Mouse (Mus musculus) splenic B cell, adult 2 months (primary cell): ENCODE measurements around the gene Gipc3.

Experiments
- DNase-seq: peaks from one replicate; pipeline ENCODE4 v3.0.0-alpha.2; 2011; ENCODE audit warnings: low read depth, low spot score
- H3K27me3 ChIP-seq: 2 replicates; pipeline ENCODE4 v1.6.1; 2012; ENCODE audit warnings: mild to moderate bottlenecking, low read length, moderate library complexity, mixed read lengths; ENCODE audit not compliant: control insufficient read depth, poor library complexity, insufficient read depth, severe bottlenecking
- H3K36me3 ChIP-seq: 2 replicates; pipeline ENCODE4 v1.6.1; 2012; ENCODE audit warnings: mild to moderate bottlenecking, low read length, moderate library complexity, mixed read lengths; ENCODE audit not compliant: control insufficient read depth, poor library complexity, insufficient read depth, severe bottlenecking

Gipc3 gene

GRCm38 (mm10) chr10:81379183-81379553 lies 36.1 kb upstream of the Gipc3 start:
- no peak for DNase-seq
- H3K36me3 ChIP-seq, result 0 out of 2 replicates have a peak, but pooled peaks cover 2% of the 10 kb centered on the region
- H3K27me3 ChIP-seq, result no peaks in the 10 kb centered on the region

- H3K36me3 ChIP-seq, result 0 out of 2 replicates have a peak, but pooled peaks cover 2% of the 10 kb centered on the region
These were observed 35.6 kb upstream of the Gipc3 start for GRCm38 (mm10) chr10:81378553-81379182.

GRCm38 (mm10) chr10:81377793-81378552 lies 34.9 kb upstream of the Gipc3 start, which contains the start of gene Fzr1:
Gene Fzr1 (minus strand): TSS chr10:81378516.
- DNase-seq, result no peak
- Histone ChIP-seq H3K27me3 (no peaks in the 10 kb centered on the region), H3K36me3 (0 out of 2 replicates have a peak, but pooled peaks cover 2% of the 10 kb centered on the region)

More at GRCm38 (mm10) chr10:81378553-81379182, 35.6 kb upstream of the Gipc3 start:
- DNase-seq, result peak; percentile 100
- H3K27me3 ChIP-seq, result no peaks in the 10 kb centered on the region

- no peak for DNase-seq
- Histone ChIP-seq H3K27me3 (no peaks in the 10 kb centered on the region), H3K36me3 (0 out of 2 replicates have a peak, but pooled peaks cover 2% of the 10 kb centered on the region)
These were observed 34.2 kb upstream of the Gipc3 start for GRCm38 (mm10) chr10:81377362-81377664.

- Histone ChIP-seq H3K27me3 (no peaks in the 10 kb centered on the region), H3K36me3 (0 out of 2 replicates have a peak, but pooled peaks cover 2% of the 10 kb centered on the region)
- no peak for DNase-seq
These were observed 33.7 kb upstream of the Gipc3 start for GRCm38 (mm10) chr10:81376561-81377361.

- no peak for DNase-seq
- peaks cover 2% of the 10 kb centered on the region; the same call in 1 of the 2 replicates for H3K36me3 ChIP-seq
- no peaks in the 10 kb centered on the region for H3K27me3 ChIP-seq
These were observed 32.3 kb upstream of the Gipc3 start for GRCm38 (mm10) chr10:81375322-81375721.

GRCm38 (mm10) chr10:81367207-81367495 lies 24.1 kb upstream of the Gipc3 start:
- Histone ChIP-seq H3K27me3 (no peaks in the 10 kb centered on the region), H3K36me3 (peaks cover 7% of the 10 kb centered on the region)
- DNase-seq, result no peak

- Histone ChIP-seq H3K36me3 (peaks cover 7% of the 10 kb centered on the region), H3K27me3 (no peaks in the 10 kb centered on the region)
- DNase-seq, result no peak
These were observed 23.6 kb upstream of the Gipc3 start for GRCm38 (mm10) chr10:81366477-81367206.

GRCm38 (mm10) chr10:81365672-81366476 lies 22.8 kb upstream of the Gipc3 start, which contains the start of gene 4930404N11Rik:
Gene 4930404N11Rik (minus strand): TSS chr10:81365816.
- Histone ChIP-seq H3K27me3 (no peaks in the 10 kb centered on the region), H3K36me3 (peaks cover 7% of the 10 kb centered on the region)
- no peak for DNase-seq

GRCm38 (mm10) chr10:81365073-81365472 lies 22.0 kb upstream of the Gipc3 start:
- no peaks in the 10 kb centered on the region for H3K27me3 ChIP-seq
- no peak for DNase-seq
- peaks cover 7% of the 10 kb centered on the region for H3K36me3 ChIP-seq

GRCm38 (mm10) chr10:81364666-81365065 lies 21.6 kb upstream of the Gipc3 start:
- Histone ChIP-seq H3K36me3 (peaks cover 7% of the 10 kb centered on the region), H3K27me3 (no peaks in the 10 kb centered on the region)
- no peak for DNase-seq

- Histone ChIP-seq H3K27me3 (no peaks in the 10 kb centered on the region), H3K36me3 (peaks cover 7% of the 10 kb centered on the region)
- no peak for DNase-seq
These were observed 20.6 kb upstream of the Gipc3 start for GRCm38 (mm10) chr10:81363436-81364346.

GRCm38 (mm10) chr10:81362336-81362949 lies 19.4 kb upstream of the Gipc3 start:
- DNase-seq, result no peak
- Histone ChIP-seq H3K27me3 (no peaks in the 10 kb centered on the region), H3K36me3 (peaks cover 5% of the 10 kb centered on the region)
